Comparison of ENCODE assay signal across 8 mouse cellular contexts in the genomic region with DNA sequence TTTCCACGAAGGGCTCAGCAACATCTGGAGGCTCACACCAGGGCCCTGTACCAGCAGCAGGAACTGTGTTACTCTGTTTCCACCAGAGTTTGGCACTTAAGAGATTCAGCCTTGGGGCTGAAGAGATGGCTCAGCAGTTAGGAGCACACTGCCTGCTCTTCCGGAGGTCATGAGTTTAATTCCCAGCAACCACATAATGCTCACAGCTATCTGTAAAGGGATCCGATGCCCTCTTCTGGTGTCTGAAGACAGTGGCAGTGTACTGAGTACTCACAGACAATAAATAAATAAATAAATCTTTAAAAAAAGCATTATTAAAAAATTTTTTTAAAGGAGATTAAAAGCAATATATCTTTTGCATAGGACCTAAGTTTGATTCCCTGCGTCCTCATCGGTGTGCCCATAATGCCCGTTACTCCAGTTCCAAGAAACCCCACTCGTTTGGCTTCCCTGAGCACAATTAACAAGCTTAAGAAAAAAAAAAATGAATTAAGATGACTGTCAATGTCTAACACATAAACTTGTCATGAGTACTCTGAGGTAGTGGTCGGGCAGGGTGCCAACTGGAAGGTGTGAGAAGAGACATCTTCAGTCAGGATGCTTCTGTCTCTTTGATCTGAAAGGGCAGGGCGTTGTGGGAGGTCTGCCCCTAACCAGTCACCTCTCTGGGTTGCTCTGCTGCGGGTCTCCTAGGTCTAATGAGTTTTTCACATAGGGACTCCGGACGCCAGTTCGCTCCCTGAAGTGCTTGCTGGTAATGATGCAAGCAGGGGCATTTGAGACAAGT. TPM values are rescaled to one million over a fixed set of nuclear protein-coding genes. Genes with fewer than 3 reads are reported as not detected.
A peak's percentile ranks its signal among the peaks of the same experiment; 100 is the strongest.
DNase-seq lines count a peak whose midpoint lies in the region; ATAC-seq and TF ChIP-seq lines count a peak whose summit lies in the region.

No protein-coding gene starts in this region.

- peak overlapping the region; percentile 99 for H3K4me3 ChIP-seq in gastrocnemius, adult 2 months
- peak overlapping the region; percentile 79 for H3K4me3 ChIP-seq in forebrain, embryonic 14.5 days (ENCODE audit: low read depth, low read length)
- peak overlapping the region; percentile 85 for H3K4me3 ChIP-seq in limb, embryonic 15.5 days
- peak overlapping the region; percentile 89 for H3K4me3 ChIP-seq in olfactory bulb, adult 2 months (ENCODE audit: insufficient read depth, low read depth, low read length)

- DNase-seq in gastrocnemius, adult 2 months, result peak; percentile 67
- no peak for DNase-seq in gastrocnemius, adult 8-10 months (ENCODE audit: low spot score in 2 of 2)
- DNase-seq in spleen, postnatal 10 days (ENCODE audit: low spot score in 2 of 2), result peak; percentile 12 to 79
- no peak for DNase-seq in spleen, postnatal 36 days (ENCODE audit: low spot score in 2 of 2)
- DNase-seq in forebrain, embryonic 14.5 days (ENCODE audit: low spot score), result peak; percentile 19
- no peak for DNase-seq in layer of hippocampus, adult 18-20 months (ENCODE audit: low spot score in 2 of 2)

- H3K4me2 ChIP-seq in forebrain, embryonic 14.5 days (ENCODE audit: low read length), result peak overlapping the region; percentile 92
- H3K4me2 ChIP-seq in limb, embryonic 15.5 days, result peak overlapping the region; percentile 96

- TF ChIP-seq CTCF in gastrocnemius, adult 2 months (IDR thresholded peaks at IDR 0.05), result peak; percentile 21; the same call in 1 of the 2 replicates
- TF ChIP-seq CTCF in olfactory bulb, adult 2 months (IDR thresholded peaks at IDR 0.05; ENCODE audit: insufficient read depth, low read depth, low read length), result no peak

- peak overlapping the region; percentile 88 for H3K9ac ChIP-seq in forebrain, embryonic 14.5 days (ENCODE audit: low read length)
- H3K9ac ChIP-seq in limb, embryonic 15.5 days, result peak overlapping the region; percentile 31; the same call in 1 of the 2 replicates

- no peak for ATAC-seq in forebrain, embryonic 14.5 days
- no peak for ATAC-seq in limb, embryonic 15.5 days (ENCODE audit: insufficient number of reproducible peaks, low FRiP score, low TSS enrichment, low read depth)

- H3K27ac ChIP-seq in gastrocnemius, adult 2 months, result peak overlapping the region; percentile 93
- H3K27ac ChIP-seq in forebrain, embryonic 14.5 days (ENCODE audit: low read depth, low read length), result peak overlapping the region; percentile 55
- H3K27ac ChIP-seq in limb, embryonic 15.5 days, result peak overlapping the region; percentile 82
- H3K27ac ChIP-seq in olfactory bulb, adult 2 months (ENCODE audit: insufficient read depth, low read depth, low read length), result peak overlapping the region; percentile 58

- no peaks in the 10 kb centered on the region for H3K27me3 ChIP-seq in forebrain, embryonic 14.5 days (replicated peaks; ENCODE audit: control insufficient read depth, insufficient read depth, low read length)
- H3K27me3 ChIP-seq in limb, embryonic 15.5 days, result no peaks in the 10 kb centered on the region

- no peaks in the 10 kb centered on the region for H3K9me3 ChIP-seq in forebrain, embryonic 14.5 days (replicated peaks; ENCODE audit: control insufficient read depth, low read length)
- H3K9me3 ChIP-seq in limb, embryonic 15.5 days, result no peaks in the 10 kb centered on the region

- no peaks in the 10 kb centered on the region for H3K36me3 ChIP-seq in forebrain, embryonic 14.5 days (ENCODE audit: control insufficient read depth, insufficient read depth, low read length)
- peaks cover 9% of the 10 kb centered on the region; the same call in 1 of the 2 replicates for H3K36me3 ChIP-seq in limb, embryonic 15.5 days

- peaks cover 24% of the 10 kb centered on the region for H3K4me1 ChIP-seq in forebrain, embryonic 14.5 days (ENCODE audit: control insufficient read depth, insufficient read depth, low read length)
- peaks cover 22% of the 10 kb centered on the region for H3K4me1 ChIP-seq in limb, embryonic 15.5 days
- peaks cover 11% of the 10 kb centered on the region for H3K4me1 ChIP-seq in olfactory bulb, adult 2 months (ENCODE audit: control insufficient read depth, insufficient read depth, low read length)

- TF ChIP-seq POLR2A in olfactory bulb, adult 2 months (IDR thresholded peaks at IDR 0.05; ENCODE audit: insufficient read depth, low read depth, low read length), result no peak

- intact Hi-C loops in gastrocnemius, adult 2 months (cut with DNase I), result loop anchor here (5.0 kb wide), 1 partner anchor 110 kb away; a partner anchor contains a TSS

- 12% methylated on average over 13 of the region's 13 CpGs for WGBS in forebrain, embryonic 14.5 days
- 9% methylated on average over 13 of the region's 13 CpGs for WGBS in limb, embryonic 15.5 days
- WGBS in olfactory bulb, adult 2 months, result 12% methylated on average over 13 of the region's 13 CpGs

RNA-seq across cellular contexts. Expression of a gene that starts 0.6 kb away (rescaled TPM):
- total RNA-seq in gastrocnemius, adult 2 months (2021), result 10 to 100 TPM; 18.1 to 20.6 TPM
- 10 to 100 TPM; 17.3 to 23.6 (median 18.5) TPM for total RNA-seq in gastrocnemius, adult 8-10 months (2022)
- 16.2 and 17.7 TPM in 2 replicates for polyA plus RNA-seq in forebrain, embryonic 14.5 days (2014; fragmentation: Nextera tagmentation; extraction: Ambion mirVana)
- polyA plus RNA-seq in limb, embryonic 15.5 days (2015; fragmentation: Nextera tagmentation; extraction: Ambion mirVana), result 7.1 and 8.4 TPM in 2 replicates
- polyA plus RNA-seq in olfactory bulb, adult 2 months (2012; ENCODE audit: insufficient read depth, insufficient read length, low replicate concordance, missing spikeins), result not detected in 2 replicates
- total RNA-seq in layer of hippocampus, adult 18-20 months (2021), result 10 to 100 TPM; 42.7 to 44.3 TPM

RNA-seq across cellular contexts. Expression of a gene that starts 2.2 kb away (rescaled TPM):
- 100 to 1,000 TPM; 226 to 261 TPM for total RNA-seq in gastrocnemius, adult 2 months (2021)
- 100 to 1,000 TPM; 235 to 275 (median 257) TPM for total RNA-seq in gastrocnemius, adult 8-10 months (2022)
- 259 and 279 TPM in 2 replicates for polyA plus RNA-seq in forebrain, embryonic 14.5 days (2014; fragmentation: Nextera tagmentation; extraction: Ambion mirVana)
- 71.0 and 73.0 TPM in 2 replicates for polyA plus RNA-seq in limb, embryonic 15.5 days (2015; fragmentation: Nextera tagmentation; extraction: Ambion mirVana)
- not detected in 2 replicates for polyA plus RNA-seq in olfactory bulb, adult 2 months (2012; ENCODE audit: insufficient read depth, insufficient read length, low replicate concordance, missing spikeins)
- 100 to 1,000 TPM; 125 to 134 TPM for total RNA-seq in layer of hippocampus, adult 18-20 months (2021)

Comparison
In these comparisons a context has a peak if more than half of its experiments do, and no peak if none do; other contexts are left out.
1. DNase-seq: peak in gastrocnemius, adult 2 months (single experiment), spleen, postnatal 10 days (2 of 2) and forebrain, embryonic 14.5 days (single experiment); none in gastrocnemius, adult 8-10 months (0 of 2), spleen, postnatal 36 days (0 of 2) and layer of hippocampus, adult 18-20 months (0 of 2).
2. Peak in every context shown above with its lines, with median percentiles within 50 percentile points of each other: H3K27ac ChIP-seq and H3K4me3 ChIP-seq.